Mouse (Mus musculus): ENCODE data around the gene Errfi1. TPM values are rescaled to one million over a fixed set of nuclear protein-coding genes. Genes with fewer than 3 reads are reported as not detected.

The Errfi1 gene
- polyA plus RNA-seq, 1 experiment from 2014 or later, result 20.3 TPM

DNA sequence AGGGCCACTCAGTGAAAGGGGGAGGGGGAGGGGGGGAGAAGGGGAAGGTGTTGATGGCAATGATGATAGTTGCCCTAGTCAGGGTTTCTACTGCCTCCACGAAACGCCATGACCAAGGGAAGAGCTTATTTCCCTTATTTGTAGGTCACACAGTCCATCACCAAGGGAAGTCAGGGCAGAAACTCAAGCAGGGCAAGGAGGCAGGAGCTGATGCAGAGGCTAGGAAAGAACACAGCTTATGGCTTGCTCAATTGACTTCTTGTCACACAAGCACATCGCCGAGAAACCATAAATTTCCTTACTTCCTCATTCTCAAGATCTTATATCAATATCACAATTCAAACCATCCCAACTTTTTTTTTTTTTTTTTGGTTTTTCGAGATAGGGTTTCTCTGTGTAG lies 37.6 kb downstream of the Errfi1 start:
- WGBS, result 87% methylated on average over 5 of the region's 5 CpGs
- Histone ChIP-seq H3K9me3 (ENCODE audit: control insufficient read depth, low read length) (no peaks in the 10 kb centered on the region), H3K36me3 (ENCODE audit: control insufficient read depth, insufficient read depth, low read length) (no peaks in the 10 kb centered on the region), H3K9ac (ENCODE audit: low read length) (no peak overlapping the region), H3K27me3 (ENCODE audit: control insufficient read depth, insufficient read depth, low read length) (no peaks in the 10 kb centered on the region), H3K4me3 (ENCODE audit: low read depth, low read length) (no peak overlapping the region), H3K27ac (ENCODE audit: low read depth, low read length) (no peak overlapping the region), H3K4me1 (replicated peaks; ENCODE audit: control insufficient read depth, insufficient read depth, low read length) (no peaks in the 10 kb centered on the region), H3K4me2 (ENCODE audit: low read depth, low read length, severe bottlenecking) (no peak overlapping the region)
- DNase-seq (ENCODE audit: low spot score) (no peak), ATAC-seq (replicated peaks; ENCODE audit: low FRiP score) (no peak)

DNA sequence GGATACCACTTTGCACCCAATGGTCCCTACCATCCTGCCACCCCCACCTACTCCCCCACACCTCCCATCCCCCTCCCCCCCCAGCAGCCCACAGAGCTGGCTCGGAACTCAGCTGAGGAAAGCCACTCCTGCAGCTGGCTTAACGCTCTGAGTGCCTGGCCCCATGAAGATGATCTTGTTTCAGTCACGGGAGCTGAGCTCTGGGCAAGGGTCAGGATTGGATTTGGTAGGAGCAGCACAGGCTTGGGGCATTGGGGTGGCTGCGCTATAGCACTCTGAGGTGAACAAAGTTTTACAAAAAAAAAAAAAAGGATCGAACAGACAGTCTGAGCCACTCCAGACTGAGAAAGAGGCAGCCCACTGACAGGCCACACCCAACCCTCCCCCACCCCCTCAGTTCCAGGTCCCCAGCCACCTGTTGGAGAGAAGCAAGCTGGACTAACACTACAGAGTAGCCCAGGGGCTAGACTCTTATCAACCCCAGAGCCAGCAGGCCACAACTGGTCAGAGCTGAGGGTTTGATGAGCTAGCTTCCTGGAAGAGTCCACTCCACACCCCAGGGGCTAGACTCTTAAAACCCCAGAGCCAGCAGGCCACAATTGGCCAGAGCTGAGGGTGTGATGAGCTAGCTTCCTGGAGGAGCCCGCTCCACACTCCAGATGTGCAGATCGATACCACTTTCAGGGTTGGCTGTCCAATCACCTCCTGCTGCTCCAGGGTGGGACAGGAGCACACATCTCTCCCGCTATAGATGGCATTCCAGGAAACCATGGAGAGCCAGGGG lies 41.2 kb downstream of the Errfi1 start:
- Histone ChIP-seq H3K9ac (ENCODE audit: low read length) (no peak overlapping the region), H3K27me3 (ENCODE audit: control insufficient read depth, insufficient read depth, low read length) (no peaks in the 10 kb centered on the region), H3K4me3 (ENCODE audit: low read depth, low read length) (no peak overlapping the region), H3K9me3 (ENCODE audit: control insufficient read depth, low read length) (no peaks in the 10 kb centered on the region), H3K27ac (ENCODE audit: low read depth, low read length) (no peak overlapping the region), H3K36me3 (ENCODE audit: control insufficient read depth, insufficient read depth, low read length) (no peaks in the 10 kb centered on the region; the same call in 1 of the 2 replicates), H3K4me2 (ENCODE audit: low read depth, low read length, severe bottlenecking) (no peak overlapping the region), H3K4me1 (replicated peaks; ENCODE audit: control insufficient read depth, insufficient read depth, low read length) (no peaks in the 10 kb centered on the region)
- no peak for ATAC-seq (replicated peaks; ENCODE audit: low FRiP score)
- 71% methylated on average over 8 of the region's 8 CpGs for WGBS
- peak; percentile 44 for DNase-seq (ENCODE audit: low spot score)

DNA sequence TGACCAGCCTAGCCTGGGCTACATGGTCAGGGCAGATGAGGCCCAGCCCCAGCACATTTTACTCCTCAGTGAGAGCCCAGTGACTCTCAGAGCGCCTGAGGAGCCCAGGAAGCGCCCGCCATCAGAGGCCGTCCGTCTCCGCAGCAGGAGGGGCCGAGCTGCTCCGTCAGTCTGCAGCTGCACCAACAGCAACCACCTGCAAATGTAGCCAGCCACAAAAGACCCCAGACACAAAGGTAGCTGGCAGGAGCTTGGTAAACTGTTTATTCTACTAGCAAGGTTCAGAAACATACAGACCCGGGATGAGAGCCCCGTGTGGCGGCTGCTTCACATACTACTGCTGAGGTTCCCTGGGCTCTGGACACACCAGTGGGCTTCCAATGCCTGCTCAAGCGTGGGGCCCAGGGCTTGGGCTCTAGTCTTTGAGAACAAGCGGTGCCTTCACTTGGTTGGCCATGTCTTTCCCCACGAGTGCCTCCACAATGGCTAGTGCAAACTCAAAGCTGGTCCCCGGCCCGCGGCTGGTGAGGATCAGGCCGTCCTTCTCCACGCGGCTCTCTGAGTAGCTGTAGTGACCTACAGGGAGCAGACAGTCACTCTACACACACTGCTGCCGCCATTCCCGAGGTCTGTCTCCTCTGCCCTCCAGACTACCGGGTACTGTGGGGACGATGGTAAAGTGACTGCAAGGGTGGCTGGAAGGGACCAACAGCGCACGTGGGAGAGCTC lies 43.3 kb downstream of the Errfi1 start:
- Histone ChIP-seq H3K27me3 (ENCODE audit: control insufficient read depth, insufficient read depth, low read length) (no peaks in the 10 kb centered on the region), H3K4me2 (ENCODE audit: low read depth, low read length, severe bottlenecking) (no peak overlapping the region), H3K9ac (ENCODE audit: low read length) (no peak overlapping the region), H3K4me3 (ENCODE audit: low read depth, low read length) (no peak overlapping the region), H3K4me1 (replicated peaks; ENCODE audit: control insufficient read depth, insufficient read depth, low read length) (no peaks in the 10 kb centered on the region), H3K36me3 (ENCODE audit: control insufficient read depth, insufficient read depth, low read length) (no peaks in the 10 kb centered on the region; the same call in 1 of the 2 replicates), H3K9me3 (ENCODE audit: control insufficient read depth, low read length) (no peaks in the 10 kb centered on the region), H3K27ac (ENCODE audit: low read depth, low read length) (no peak overlapping the region)
- 92% methylated on average over 26 of the region's 26 CpGs for WGBS
- ATAC-seq (replicated peaks; ENCODE audit: low FRiP score) (no peak), DNase-seq (ENCODE audit: low spot score) (no peak)

DNA sequence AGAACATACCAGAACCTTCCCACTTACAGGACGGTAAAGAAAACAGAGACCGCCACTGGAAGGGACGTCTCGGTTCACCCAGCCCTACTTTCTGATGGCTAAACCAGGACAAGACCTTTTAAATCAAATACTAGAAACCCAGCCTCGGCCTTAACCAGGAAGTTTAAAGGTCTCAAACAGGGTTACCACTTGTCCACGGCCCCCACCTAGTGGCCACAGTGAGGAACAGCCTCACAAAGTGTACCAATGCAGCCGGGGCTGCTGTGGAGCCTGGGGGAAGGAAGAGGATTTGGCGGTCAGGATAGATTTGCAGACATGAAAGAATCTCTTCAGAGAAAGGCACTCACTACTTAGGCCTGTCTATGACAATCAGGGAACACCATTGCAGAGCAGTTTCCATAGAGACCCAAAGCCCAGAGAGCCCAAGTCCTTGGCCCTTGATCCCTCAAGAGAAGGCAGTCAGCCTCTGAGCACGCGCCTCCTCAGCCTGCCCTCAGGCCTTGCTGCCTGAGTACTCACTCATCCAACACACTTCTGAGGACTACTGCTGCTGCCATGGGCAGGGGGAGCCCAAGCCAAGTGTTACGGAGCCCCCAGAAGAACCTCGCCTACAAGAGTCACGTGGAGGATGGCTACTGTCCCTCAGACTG lies 45.1 kb downstream of the Errfi1 start:
- Histone ChIP-seq H3K27ac (ENCODE audit: low read depth, low read length) (no peak overlapping the region), H3K27me3 (ENCODE audit: control insufficient read depth, insufficient read depth, low read length) (no peaks in the 10 kb centered on the region), H3K4me2 (ENCODE audit: low read depth, low read length, severe bottlenecking) (no peak overlapping the region), H3K36me3 (ENCODE audit: control insufficient read depth, insufficient read depth, low read length) (no peaks in the 10 kb centered on the region; the same call in 1 of the 2 replicates), H3K4me1 (replicated peaks; ENCODE audit: control insufficient read depth, insufficient read depth, low read length) (no peaks in the 10 kb centered on the region), H3K9ac (ENCODE audit: low read length) (no peak overlapping the region), H3K4me3 (ENCODE audit: low read depth, low read length) (no peak overlapping the region), H3K9me3 (ENCODE audit: control insufficient read depth, low read length) (no peaks in the 10 kb centered on the region)
- peak; percentile 85 for DNase-seq (ENCODE audit: low spot score)
- 62% methylated on average over 13 of the region's 13 CpGs for WGBS
- ATAC-seq (replicated peaks; ENCODE audit: low FRiP score), result peak; percentile 24; the same call in 1 of the 2 replicates

DNA sequence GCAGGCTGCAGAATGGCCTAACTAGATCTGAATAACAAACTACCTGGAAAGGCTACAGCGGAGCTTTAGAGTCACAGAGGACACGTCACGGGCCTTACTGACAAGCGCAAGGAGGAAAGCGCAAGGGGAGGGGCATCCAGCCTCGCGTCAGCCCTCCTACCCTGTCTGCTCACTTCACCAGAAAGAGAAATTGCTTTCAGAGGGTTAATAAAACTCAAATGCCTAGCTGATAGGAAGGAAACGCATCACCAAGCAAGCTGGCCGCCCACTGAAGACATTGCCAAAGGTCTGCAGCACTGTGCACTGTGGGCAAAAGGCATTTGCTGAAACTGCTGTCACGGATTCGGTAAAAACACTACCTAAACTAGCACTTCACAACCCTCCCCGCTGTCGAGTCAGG lies 46.8 kb downstream of the Errfi1 start:
- H3K9me3 ChIP-seq (ENCODE audit: control insufficient read depth, low read length), result no peaks in the 10 kb centered on the region
- no peaks in the 10 kb centered on the region; the same call in 1 of the 2 replicates for H3K36me3 ChIP-seq (ENCODE audit: control insufficient read depth, insufficient read depth, low read length)
- ATAC-seq (replicated peaks; ENCODE audit: low FRiP score) (no peak), DNase-seq (ENCODE audit: low spot score) (no peak)
- H3K27ac ChIP-seq (ENCODE audit: low read depth, low read length), result no peak overlapping the region
- WGBS, result 95% methylated on average over 13 of the region's 13 CpGs
- H3K4me2 ChIP-seq (ENCODE audit: low read depth, low read length, severe bottlenecking), result no peak overlapping the region
- H3K9ac ChIP-seq (ENCODE audit: low read length), result no peak overlapping the region
- H3K4me3 ChIP-seq (ENCODE audit: low read depth, low read length), result no peak overlapping the region
- no peaks in the 10 kb centered on the region for H3K27me3 ChIP-seq (ENCODE audit: control insufficient read depth, insufficient read depth, low read length)
- H3K4me1 ChIP-seq (replicated peaks; ENCODE audit: control insufficient read depth, insufficient read depth, low read length), result no peaks in the 10 kb centered on the region

DNA sequence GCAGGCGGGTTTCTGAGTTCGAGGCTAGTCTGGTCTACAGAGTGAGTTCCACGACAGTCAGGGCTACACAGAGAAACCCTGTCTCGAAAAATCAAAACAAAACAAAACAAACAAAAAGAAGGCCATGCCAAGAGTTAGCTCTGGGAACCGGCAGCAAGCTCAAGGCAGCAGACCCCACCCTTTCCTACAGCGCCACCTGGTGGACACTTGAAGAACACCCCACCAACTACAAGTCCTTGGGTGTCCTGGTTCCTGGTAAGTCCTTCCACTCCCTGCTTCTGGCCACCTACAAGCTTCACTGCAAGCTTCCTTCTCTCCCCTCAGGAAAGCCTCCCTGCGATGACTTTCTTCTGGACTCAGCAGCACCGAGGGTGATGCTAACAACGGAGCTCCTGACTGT lies 47.9 kb downstream of the Errfi1 start:
- Histone ChIP-seq H3K9me3 (ENCODE audit: control insufficient read depth, low read length) (no peaks in the 10 kb centered on the region), H3K27ac (ENCODE audit: low read depth, low read length) (no peak overlapping the region), H3K9ac (ENCODE audit: low read length) (no peak overlapping the region), H3K27me3 (ENCODE audit: control insufficient read depth, insufficient read depth, low read length) (no peaks in the 10 kb centered on the region), H3K4me3 (ENCODE audit: low read depth, low read length) (no peak overlapping the region), H3K4me2 (ENCODE audit: low read depth, low read length, severe bottlenecking) (no peak overlapping the region), H3K36me3 (ENCODE audit: control insufficient read depth, insufficient read depth, low read length) (no peaks in the 10 kb centered on the region; the same call in 1 of the 2 replicates), H3K4me1 (replicated peaks; ENCODE audit: control insufficient read depth, insufficient read depth, low read length) (no peaks in the 10 kb centered on the region)
- ATAC-seq (replicated peaks; ENCODE audit: low FRiP score) (no peak), DNase-seq (ENCODE audit: low spot score) (peak; percentile 83)
- 64% methylated on average over 9 of the region's 9 CpGs for WGBS

DNA sequence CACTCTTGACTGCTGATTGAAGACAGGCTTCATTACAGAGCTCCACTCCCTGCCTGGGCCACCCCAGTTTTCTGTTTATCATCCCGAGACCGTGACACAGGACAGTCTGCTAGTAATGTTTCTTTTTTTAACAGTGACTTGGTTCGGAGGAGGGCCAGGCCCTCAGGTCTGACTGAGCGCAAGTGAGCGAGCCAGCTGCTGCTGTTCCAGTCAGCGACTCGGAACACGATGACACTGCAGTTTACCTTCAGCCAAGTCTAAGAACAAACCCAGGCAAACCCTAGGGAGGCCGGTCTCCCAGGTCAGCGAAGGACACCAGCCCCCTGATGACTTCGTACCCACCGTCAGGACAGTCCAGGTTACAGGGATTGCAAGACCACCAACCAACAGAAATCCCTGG lies 48.3 kb downstream of the Errfi1 start:
- no peak overlapping the region for H3K4me2 ChIP-seq (ENCODE audit: low read depth, low read length, severe bottlenecking)
- H3K27ac ChIP-seq (ENCODE audit: low read depth, low read length), result no peak overlapping the region
- no peak overlapping the region for H3K4me3 ChIP-seq (ENCODE audit: low read depth, low read length)
- H3K4me1 ChIP-seq (replicated peaks; ENCODE audit: control insufficient read depth, insufficient read depth, low read length), result no peaks in the 10 kb centered on the region
- no peak overlapping the region for H3K9ac ChIP-seq (ENCODE audit: low read length)
- ATAC-seq (replicated peaks; ENCODE audit: low FRiP score) (no peak), DNase-seq (ENCODE audit: low spot score) (no peak)
- no peaks in the 10 kb centered on the region for H3K27me3 ChIP-seq (ENCODE audit: control insufficient read depth, insufficient read depth, low read length)
- no peaks in the 10 kb centered on the region for H3K9me3 ChIP-seq (ENCODE audit: control insufficient read depth, low read length)
- 92% methylated on average over 12 of the region's 12 CpGs for WGBS
- no peaks in the 10 kb centered on the region; the same call in 1 of the 2 replicates for H3K36me3 ChIP-seq (ENCODE audit: control insufficient read depth, insufficient read depth, low read length)

DNA sequence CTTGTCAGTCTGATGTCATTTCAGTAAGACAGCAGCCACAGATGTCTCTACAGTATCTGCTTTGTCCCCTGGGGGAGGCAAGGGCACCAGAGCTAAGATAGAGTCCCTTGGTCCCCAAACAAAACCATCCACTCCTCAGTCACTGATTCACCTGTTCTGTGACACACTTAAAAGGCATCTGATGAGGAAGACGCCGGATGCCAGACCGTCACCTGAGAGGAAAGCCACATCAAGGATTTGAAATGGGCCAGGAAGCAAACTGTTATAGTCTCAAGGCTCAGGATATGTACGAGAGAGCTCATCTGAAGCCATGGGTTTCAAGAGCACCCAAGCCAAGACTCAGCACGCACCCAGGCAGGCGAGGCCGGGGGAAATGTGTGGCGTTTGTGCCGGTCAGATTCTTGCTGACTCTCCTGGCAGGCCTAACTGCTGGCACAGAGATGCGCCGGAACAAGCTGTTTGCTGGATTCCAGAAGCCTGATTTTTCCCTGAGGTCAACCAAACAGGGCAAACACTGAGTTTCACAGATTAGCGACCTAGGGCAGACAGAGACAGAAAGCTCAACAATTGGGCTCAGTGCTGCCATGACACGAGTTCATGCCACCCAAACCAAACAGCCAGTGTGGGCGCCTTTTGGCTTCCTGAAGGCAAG lies 49.5 kb downstream of the Errfi1 start:
- ATAC-seq (replicated peaks; ENCODE audit: low FRiP score), result no peak
- Histone ChIP-seq H3K4me1 (replicated peaks; ENCODE audit: control insufficient read depth, insufficient read depth, low read length) (no peaks in the 10 kb centered on the region), H3K27me3 (ENCODE audit: control insufficient read depth, insufficient read depth, low read length) (no peaks in the 10 kb centered on the region), H3K9ac (ENCODE audit: low read length) (no peak overlapping the region), H3K9me3 (ENCODE audit: control insufficient read depth, low read length) (no peaks in the 10 kb centered on the region), H3K4me2 (ENCODE audit: low read depth, low read length, severe bottlenecking) (no peak overlapping the region), H3K27ac (ENCODE audit: low read depth, low read length) (no peak overlapping the region), H3K4me3 (ENCODE audit: low read depth, low read length) (no peak overlapping the region), H3K36me3 (ENCODE audit: control insufficient read depth, insufficient read depth, low read length) (no peaks in the 10 kb centered on the region; the same call in 1 of the 2 replicates)
- 93% methylated on average over 14 of the region's 14 CpGs for WGBS
- DNase-seq (ENCODE audit: low spot score), result no peak
